Mouse (Mus musculus) A20 (cell line): ENCODE results near the gene Gata2.

ENCODE experiments used
- DNase-seq: peaks from one replicate; pipeline ENCODE4 v3.0.0-alpha.2; 2011; ENCODE audit warnings: low read depth, low spot score

Gene Gata2

GRCm38 (mm10) chr6:88194978-88195325 lies 1.3 kb downstream of the Gata2 start:
- no peak for DNase-seq

DNA sequence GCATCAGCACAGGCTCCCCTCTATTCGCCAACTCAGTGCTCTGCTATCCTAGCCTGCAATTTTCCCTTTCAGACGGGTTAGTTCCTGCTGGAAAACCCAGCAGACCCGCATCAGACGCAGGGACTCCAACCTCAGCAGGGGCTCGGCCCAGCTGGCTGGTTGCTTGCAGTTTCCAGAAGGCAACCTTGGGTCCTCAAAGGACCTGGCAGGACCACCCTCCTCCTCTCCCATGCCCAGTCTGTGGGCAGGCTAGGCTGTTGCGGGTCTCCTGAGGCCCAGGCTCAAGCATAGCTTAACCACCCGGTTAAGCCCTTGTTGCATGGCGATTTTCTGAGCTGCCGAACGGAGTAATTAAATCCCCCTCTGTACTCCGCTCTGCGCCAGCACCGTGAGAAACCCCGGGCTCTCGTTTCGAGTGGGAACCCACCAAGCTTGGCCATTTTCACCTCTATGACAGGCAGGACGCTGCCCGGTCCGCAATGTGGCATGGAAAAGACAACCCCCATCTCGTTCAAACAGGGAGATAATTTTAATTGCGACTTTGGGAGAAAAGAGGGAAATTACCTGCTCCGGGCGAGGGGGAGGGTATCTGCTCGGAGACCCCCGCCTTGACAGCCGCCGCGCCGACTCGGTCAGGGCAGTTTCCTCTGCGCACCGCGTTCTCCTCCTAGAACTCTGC lies 2.5 kb downstream of the Gata2 start:
- DNase-seq: no peak

DNA sequence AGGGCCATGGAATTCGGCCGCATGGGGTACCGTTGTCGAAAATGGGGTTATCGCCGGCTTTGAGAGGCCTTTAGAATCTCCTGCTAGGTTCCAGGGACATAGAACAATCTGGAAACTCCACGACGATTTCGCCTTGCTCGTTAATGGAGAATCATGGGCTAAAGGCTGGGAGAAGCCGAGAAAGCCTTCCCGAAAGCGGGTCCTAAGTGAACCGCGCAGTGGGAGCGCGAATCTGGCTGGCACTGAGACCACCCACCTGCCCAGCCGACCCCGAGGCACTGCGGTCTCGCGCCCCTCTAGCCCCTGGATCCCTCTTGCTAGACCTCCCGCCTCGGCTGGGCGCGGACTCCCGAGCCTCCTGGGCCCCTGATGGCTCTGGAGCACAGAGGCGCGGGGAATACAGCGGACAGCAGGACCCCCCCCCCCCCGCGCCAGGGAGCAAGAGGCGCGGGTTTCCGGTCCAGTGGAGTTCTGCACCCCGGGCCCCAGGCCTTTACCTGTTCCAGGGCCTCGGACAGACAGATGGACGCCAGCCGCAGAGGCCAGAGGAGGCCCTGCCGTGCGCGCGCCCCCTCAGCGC lies 3.1 kb downstream of the Gata2 start:
- no peak for DNase-seq

- no peak for DNase-seq
Measured at GRCm38 (mm10) chr6:88197313-88198069, 3.8 kb downstream of the Gata2 start.

- DNase-seq: no peak
Measured at GRCm38 (mm10) chr6:88198070-88198940, 4.6 kb downstream of the Gata2 start.

DNA sequence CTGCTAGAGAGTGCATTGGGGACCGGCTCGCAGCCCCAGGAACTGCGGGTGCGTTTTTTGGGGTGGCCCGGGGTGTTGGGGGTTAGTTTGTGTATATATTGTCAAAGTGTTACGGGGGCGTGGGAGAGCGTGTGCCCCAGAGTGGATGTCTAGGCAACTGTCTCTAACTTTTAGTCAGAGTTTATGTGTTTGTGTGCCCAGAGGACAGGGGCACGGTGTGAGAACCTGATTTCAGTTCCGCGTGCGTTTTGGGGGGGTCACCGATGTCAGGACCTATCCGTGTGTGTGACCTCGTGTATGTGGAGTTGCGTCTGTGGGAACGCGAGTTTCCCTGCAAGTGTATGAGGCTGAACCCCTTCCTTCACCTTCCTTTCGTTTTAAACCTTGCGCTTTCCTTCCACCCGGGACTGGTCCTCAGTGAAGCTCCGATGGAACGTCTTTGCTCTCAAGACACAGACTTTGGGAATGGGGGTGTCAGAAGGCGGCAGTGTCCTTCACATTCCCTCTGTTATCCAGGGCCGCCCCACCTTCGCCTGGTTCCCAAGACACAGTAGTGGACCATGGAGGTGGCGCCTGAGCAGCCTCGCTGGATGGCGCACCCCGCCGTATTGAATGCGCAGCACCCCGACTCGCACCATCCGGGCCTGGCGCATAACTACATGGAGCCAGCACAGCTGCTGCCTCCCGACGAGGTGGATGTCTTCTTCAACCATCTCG lies 5.5 kb downstream of the Gata2 start:
- no peak for DNase-seq

- no peak for DNase-seq
Measured at GRCm38 (mm10) chr6:88199718-88200692, 6.3 kb downstream of the Gata2 start.

- no peak for DNase-seq
Measured at GRCm38 (mm10) chr6:88200693-88201609, 7.3 kb downstream of the Gata2 start.

DNA sequence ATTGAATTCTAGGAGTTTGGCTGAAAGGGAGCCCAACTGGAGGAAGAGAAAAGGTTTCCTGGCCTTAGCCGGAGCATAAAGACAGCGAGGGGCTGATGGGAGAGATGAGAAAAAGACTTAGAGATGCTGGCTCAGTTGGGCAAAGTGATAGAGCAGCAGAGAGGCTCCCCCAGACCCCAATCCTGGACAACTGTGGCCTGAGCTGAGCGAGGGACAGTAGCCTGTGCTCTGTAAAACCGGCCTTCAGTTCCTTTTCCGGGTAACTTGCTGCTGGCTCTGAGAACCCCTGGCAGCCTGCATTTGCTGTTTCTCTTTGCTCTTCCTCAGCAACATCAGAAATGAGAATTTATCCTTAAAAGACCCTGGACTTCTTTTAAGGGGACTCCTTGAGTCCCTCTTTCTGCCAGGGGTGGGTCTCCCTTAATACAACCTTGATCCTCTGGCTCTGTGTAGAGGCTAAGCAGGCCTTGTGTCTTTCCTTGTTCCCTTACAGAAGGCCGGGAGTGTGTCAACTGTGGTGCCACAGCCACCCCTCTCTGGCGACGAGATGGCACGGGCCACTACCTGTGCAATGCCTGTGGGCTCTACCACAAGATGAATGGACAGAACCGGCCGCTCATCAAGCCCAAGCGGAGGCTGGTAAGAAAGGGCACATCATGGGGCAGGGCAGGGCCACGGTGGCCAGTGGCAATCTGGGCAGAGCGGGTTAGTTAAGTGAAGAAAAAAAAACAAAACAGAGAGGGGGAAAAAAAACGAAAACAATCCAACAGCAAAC lies 8.4 kb downstream of the Gata2 start:
- no peak for DNase-seq

- no peak for DNase-seq
Measured at GRCm38 (mm10) chr6:88202921-88203690, 9.4 kb downstream of the Gata2 start.

GRCm38 (mm10) chr6:88203791-88204405 lies 10.2 kb downstream of the Gata2 start:
- no peak for DNase-seq

- DNase-seq: no peak
Measured at GRCm38 (mm10) chr6:88204531-88205385, 11.1 kb downstream of the Gata2 start.

GRCm38 (mm10) chr6:88205386-88205700 lies 11.7 kb downstream of the Gata2 start:
- no peak for DNase-seq

GRCm38 (mm10) chr6:88205937-88206336 lies 12.2 kb downstream of the Gata2 start:
- DNase-seq: no peak

GRCm38 (mm10) chr6:88206566-88206965 lies 12.9 kb downstream of the Gata2 start:
- no peak for DNase-seq

- no peak for DNase-seq
Measured at GRCm38 (mm10) chr6:88207403-88208033, 13.8 kb downstream of the Gata2 start.
